Mouse (Mus musculus) olfactory bulb, adult 2 months (tissue): ENCODE measurements around the gene Mrps11.

Experiments used
- CTCF ChIP-seq: fragments of 200-500 bp; IDR thresholded peaks from 2 replicates; pipeline ENCODE4 v1.5.1; 2012; ENCODE audit warnings: low read depth, mild to moderate bottlenecking, low read length, moderate library complexity; ENCODE audit not compliant: insufficient read depth
- POLR2A ChIP-seq: fragments of 200-500 bp; IDR thresholded peaks from 2 replicates; pipeline ENCODE4 v1.6.1; 2012; ENCODE audit warnings: mild to moderate bottlenecking, low read depth, low read length, moderate library complexity; ENCODE audit not compliant: insufficient read depth

- TF ChIP-seq CTCF (no peak), POLR2A (no peak)
Measured at GRCm38 (mm10) chr7:78837250-78837649, 54.3 kb downstream of the Mrps11 start.
